Mouse (Mus musculus): ENCODE data around the gene Golga2.

- TF ChIP-seq CTCF (IDR thresholded peaks at IDR 0.05; ENCODE audit: control insufficient read depth, insufficient read depth, insufficient replicate concordance, low read depth, low read length): no peak
- TF ChIP-seq POLR2A (IDR thresholded peaks at IDR 0.05; ENCODE audit: control insufficient read depth, low read depth, low read length): no peak
Measured at GRCm38 (mm10) chr2:32351471-32351961, 64.3 kb downstream of the Golga2 start.
